Mouse (Mus musculus): ENCODE data around the gene Klhl29. TPM values are rescaled to one million over a fixed set of nuclear protein-coding genes. Genes with fewer than 3 reads are reported as not detected.

Klhl29 gene
- total RNA-seq, 1 experiment from 2014 or later, result 18.2 TPM

DNA sequence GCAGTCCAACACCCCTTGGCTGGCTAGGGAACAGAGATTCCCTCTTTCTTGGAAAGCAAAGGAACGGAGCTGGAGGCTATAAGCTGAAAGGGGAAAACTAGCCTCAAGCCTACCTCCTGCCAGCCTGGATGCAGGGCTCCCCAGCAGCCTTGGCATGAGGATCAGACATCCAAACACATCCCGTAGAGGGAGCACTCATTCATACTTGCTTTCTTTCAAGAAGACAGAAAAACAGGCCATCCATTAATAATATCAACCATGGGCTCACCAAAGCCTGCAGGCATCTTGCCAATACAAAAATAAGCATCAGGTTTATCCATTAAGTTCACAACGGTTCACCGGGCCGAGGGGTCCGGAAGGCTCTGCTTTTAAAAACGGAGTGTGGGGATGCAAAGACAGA, 79.1 kb downstream of the Klhl29 start:
- DNase-seq, result no peak

DNA sequence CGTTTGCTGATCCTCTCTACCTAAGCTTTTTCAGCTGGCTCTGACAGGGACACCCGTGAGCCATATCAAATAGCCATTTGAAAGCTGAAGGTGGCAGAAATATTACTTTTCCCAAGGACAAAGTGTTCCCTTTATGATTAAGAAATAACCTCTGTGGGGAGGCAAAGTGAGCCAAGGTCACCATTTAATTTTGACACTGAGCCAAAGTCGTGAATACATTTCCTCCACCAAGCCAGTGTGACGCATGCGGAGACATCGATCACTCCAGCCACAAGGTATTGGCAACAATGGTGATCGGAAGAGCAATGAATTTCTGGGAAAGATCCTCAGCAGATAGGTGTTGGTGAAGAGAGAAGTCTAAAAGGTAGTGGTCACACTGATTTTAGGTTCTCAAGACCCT, 83.2 kb downstream of the Klhl29 start:
- peak; percentile 28 for DNase-seq

DNA sequence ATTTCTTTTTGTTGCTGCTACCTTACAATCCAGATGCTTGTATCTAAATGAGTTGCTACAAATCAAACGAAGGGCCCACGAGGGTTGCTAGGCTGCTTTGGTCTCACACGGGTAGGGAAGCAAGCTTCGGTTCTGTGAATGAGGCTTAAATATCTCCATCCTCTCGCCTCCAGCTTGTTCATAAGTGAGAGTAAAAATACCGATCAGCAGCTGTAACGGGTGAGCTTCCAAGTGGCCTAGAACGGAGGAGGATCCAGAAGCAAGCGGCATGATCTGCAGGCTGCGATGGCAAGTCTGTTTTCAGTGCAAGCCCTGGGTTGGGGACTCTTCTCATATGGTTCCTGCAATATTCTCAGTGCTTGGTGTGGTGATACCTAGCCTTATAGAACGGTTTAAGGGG, 89.9 kb downstream of the Klhl29 start:
- no peak for DNase-seq

DNA sequence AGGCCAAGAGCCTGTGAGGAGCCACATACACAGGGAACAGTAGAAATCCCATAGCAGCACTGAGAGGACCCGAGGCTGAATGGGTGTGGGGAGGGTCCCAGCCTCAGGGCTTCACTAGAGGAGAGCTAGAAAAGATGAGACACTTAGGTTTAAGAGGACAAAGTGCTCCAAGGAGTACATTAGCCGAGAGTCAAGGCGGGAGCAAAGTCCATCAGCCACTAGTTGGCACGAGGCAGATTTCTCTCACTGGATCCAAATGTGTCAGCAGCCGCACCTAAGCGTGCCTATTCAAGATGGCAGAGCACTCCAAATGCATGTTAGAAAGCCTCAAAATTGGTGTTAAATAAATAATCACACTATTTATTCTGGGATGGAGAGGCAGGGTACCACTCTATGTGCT, 90.5 kb downstream of the Klhl29 start:
- DNase-seq, result no peak

DNA sequence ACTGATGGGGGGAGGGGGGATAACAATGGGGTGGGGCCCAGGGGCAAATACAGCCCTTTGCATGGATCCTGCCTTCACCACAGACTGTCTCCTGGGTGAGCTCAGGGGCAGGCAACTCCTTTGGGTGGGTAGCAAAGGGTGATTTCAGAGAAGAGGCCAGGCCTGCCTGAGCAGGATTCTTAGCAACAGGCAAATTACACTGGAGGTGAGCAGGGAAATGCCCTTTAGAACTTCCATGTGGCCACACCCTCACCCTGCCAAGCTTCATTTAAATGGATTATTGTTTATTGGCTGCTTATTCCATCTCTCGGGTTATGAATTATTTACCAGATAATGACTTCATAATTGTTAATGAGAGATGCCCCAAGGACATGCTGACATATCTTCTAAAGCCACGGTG, 91.8 kb downstream of the Klhl29 start:
- no peak for DNase-seq

DNA sequence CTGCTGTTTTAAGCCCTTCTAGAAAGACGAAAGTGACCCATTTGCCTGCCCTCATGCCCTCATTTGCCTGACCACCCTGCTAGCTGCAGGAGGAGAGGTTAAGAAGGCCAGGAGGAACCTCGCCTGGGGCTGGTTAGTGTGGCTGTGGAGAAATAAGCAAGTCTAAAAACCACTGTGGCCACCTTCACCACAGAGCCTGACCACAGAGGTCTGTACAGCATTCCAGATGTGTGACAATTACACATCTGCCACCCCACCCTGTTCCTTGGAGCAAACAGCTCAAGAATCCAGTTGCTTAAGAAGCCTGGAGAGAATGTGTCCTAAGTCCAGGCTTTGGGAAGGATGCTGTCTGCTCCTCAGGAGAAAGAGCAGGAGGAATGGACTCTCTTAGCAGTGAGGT, 92.9 kb downstream of the Klhl29 start:
- DNase-seq, result no peak

DNA sequence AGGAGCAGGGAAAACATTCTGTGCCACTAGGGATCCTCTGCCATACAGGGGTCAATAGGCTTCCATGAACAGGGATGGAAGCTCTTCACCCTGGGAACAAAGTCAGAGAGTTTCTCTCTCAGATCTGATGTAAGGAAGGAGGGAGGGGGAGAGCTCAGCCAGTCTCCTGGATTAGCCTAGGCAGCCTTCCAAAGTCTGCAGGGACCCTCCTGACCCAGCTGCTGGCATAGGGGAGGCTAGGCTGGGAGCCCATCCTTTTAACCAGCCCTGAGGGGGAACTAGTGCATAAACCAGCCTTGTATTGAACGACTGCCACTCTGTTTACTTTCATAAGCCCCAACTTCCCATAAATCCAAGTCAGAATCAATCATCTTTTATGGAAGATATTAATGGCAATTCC, 95.6 kb downstream of the Klhl29 start:
- DNase-seq, result no peak

DNA sequence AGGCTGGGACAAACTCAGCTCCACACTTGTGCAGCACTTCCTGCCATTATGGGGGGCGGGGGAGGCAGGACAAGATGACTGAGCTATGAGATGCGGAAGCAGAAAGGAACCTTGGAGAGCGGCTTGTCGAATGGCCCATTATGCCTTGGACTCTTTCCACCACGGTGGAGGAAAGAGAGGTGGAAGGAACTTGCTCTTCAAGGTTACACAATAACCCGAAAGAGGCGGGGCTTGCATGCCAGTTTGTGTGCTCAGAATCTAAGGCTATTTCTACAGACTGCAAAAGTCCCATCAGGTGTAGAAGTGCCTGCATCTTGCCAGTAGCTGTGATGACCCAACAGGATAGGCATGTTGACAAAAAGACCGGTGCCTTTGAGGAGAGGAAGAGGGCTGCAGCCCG, 98.5 kb downstream of the Klhl29 start:
- DNase-seq, result peak; percentile 26

DNA sequence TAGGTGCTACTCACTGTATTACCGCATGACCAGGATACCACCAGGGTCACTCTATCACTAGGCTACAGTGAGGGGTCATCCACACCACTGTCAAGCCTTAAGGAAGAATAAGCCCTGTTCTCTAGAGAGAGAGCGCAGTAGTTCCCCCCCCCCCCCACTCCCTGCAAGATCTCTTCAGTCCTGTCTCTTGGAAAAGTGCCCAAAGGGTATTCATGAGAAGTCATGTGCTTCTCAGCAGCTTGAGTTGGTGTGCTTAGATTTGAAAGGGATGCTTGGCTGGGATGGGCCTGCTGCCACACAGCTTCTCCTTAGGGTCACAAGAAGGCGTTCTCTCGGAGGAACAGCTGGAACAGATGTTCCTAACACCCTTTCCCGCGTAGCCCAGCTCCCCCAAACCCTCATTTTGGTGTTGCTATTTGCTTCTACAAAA, 100.0 kb downstream of the Klhl29 start:
- no peak for DNase-seq

DNA sequence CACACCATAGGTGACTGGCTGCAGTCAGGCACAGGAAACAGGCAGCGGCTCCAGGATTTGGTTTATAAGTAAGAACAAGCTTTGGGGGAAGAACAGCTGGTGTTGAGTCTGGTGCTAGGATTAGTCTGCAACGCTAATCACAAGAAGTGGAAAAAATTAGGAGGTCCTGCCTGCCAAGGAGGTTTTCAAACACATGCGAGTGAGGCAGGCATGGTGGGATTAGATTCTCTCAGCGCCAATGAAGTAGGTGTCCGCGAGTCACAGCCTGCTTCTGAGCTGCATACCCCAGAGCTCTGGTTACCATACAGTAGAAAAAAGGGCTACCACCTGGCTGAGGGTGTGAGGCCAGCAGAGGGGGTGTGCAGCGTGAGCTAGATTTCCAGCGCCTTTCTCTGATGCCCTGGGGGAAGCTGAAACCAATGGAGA, 101.0 kb downstream of the Klhl29 start:
- no peak for DNase-seq

DNA sequence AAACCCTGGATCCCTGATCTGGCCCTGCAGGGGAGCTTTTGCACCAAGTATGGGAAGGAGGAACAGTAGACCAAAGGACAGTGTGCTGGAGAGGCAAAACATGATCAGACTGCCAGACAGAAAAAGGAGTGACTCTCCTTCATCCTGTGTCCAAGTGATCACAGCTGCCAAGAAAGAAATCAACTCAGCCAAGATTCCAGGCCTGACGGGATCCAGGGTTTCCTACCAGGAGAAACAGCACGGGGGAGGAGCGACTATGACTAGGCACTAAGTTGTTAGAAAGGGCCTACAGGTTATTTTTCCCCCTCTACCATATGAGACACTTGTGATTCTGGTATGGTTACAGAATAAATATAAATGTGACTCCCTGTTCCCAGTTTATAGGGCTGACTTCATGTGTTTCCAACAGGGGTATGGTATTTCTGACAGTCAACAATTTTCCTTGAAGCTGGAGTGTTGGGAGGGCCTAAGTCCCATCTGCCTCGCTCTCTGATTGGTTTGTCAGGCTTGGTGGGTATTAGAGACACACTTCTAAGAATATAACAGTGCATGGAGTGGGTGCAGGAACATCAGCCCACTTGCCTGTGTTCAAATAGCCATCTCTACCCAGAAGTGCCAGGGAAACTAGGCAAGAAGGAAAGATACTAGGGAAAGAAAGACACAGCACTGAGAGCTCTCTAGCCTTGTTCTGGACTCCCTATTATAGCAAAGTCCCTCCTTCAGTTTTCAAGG, 102.0 kb downstream of the Klhl29 start:
- no peak for DNase-seq

DNA sequence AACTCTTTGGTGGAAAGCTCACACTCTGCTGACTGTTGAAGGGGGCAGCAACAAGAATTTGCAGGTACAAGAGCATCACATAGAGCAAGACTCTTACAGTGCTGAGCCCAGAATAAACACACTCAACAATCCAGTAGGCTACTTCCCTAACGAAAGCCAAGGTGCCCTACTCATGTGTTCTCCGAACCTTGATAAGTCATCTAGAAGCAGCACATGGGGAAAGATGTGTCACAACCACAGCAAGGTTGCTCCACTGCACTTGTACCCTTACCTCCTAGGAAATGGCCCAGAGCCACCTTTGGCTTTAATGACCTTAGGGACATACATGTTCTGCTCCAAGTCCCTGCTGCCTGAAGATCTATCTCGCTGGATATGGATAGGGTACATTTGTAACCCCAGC, 105.0 kb downstream of the Klhl29 start:
- DNase-seq, result no peak

DNA sequence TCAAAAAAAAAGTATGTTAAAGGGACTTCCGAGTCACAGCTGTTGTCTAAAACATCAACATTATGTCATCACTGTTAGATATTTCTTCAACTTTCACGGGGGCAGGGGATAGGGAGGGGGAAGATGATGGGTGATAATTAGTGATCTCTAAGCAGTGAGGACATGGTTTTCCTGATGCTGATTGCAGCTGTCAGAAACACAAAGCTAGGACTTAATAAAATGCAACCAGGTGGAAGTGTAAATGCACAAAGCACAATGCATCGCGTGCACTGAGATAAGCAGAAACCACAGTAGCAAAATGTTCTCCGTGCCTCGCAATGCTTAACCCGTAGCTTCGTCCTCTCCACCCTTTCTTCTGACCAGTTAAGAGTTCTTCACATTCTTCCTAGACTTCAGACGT, 105.5 kb downstream of the Klhl29 start:
- no peak for DNase-seq

DNA sequence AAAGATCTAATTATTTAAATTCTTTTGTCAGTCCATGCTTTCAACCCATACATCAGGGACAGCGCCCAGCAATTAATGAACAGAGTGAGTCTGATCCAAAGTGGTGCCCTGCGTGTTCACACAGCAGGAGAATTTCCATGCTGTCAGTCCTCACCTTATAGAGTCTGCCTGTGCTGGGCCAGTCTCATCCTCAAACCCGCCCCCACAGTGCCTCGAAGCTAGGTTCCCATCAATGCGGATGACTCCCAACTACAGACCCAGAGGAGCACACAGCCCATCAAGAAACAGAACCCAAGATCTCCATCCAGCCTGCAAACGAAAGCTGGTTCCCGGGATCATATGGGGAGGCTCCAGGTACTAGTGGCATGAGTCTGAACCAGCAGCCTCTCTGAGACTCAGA, 106.4 kb downstream of the Klhl29 start:
- DNase-seq, result no peak

DNA sequence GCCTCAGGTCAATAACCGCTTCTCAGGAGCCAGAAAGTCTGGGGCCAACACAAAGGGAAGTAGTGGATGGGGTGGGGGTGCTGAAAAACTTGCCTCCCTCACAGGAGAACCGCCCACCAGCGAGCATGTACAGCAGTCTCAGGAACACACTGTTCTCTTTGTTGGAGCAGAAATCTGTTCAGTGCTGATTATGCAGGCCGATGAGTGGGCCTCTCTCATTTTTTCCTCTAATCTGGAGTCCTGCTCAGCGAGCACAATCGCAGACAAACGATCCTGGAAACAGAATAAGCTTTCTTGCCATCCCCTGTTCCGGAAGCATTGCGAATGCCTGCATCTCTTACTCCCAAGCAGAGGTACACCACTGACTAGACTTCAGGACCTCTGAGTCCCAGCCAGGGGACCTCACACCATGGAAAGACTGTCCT, 107.3 kb downstream of the Klhl29 start:
- DNase-seq, result no peak

DNA sequence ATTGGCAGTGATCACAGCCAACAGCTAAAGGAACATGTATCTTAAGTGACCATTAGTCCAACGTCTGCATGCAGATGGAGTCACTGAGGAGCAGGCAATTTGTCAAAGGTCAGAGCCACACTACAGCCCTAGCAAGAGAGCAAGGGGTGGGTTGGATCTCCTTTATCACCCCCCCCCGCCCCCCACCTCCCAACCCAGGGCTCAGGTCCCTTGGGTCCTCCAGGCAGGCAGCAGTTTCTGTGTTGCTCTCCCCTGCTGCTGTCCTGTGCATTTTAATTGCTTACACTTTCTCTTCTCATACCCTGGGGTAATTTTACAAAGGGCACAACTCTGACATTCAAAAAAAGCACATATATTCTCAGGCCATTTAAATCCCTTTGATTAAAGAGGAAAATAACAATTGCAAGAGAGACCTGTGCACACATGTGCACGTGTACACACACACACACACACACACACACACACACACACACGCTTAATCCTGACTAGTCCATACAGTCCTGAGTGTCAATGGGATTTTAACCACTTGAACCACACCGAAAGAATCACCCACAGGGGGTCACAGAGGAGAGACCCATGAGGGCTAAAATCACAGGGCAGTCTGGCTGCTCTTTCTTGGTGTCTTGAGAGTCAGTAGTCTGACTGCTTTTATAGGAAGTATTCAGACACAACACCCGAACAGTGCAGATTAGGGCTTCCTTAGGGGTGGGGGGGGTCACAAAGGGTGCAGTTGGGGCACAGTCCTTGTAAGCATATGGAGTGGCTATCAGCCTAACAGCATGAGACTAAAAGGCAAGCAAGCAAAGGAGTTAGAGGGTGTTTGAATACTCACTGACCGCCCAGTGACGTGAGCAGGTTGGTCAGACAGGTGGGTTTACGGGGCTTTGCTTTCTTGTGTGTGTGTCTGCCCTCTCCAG, 108.0 kb downstream of the Klhl29 start:
- no peak for DNase-seq

DNA sequence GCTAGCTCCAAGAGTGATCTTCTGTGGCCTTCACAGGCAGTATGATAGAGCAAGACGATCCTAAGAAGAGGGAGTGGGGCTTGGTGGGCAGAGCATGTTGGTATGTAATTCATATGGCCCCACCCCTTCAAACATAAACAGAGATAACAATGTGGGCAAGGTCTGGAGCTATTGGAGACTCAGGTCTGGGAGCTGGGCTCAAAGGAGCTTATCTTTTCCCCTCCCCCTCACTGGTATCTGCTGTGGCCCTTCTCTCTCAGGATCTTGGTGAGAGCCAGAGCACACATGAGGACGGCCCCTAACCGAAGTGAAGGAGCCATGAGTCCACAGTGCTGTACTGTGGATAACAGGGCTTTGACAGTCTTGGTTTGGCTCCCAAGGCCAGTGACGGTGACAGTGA, 108.7 kb downstream of the Klhl29 start:
- no peak for DNase-seq

DNA sequence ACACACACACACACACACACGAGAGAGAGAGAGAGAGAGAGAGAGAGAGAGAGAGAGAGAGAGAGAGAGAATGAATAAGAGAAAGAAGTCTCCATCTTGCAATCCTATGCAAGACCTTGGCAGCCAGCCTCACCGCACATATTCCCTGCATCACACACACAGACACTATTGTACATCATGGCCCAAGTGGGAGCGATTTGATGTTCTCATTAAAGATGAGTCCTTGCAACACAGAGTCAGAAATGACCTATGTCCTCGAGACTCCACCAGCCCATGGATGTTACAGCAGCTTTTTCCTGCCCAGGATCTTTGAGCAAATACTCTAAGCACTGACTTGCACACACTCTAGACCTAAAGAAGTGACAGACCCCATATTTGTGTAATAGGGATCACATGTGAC, 114.0 kb downstream of the Klhl29 start:
- DNase-seq, result no peak

DNA sequence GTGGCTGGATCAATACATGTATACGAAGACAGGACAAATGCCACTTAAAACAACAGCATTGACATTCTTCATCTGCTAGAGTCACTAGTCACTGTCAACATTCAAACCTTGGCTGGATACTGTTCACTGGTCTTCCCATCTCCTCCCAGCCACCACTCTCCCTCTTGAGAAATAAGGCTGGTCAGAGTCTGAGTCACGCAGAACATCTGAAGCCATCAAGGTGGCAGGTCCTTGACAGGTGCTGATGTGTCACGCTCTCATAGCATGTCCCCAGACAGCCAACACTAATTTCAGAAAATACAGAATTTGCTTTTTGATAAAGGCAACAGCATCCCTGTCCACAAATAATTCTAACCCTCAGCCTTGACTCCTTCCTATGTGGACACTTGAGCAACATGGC, 116.7 kb downstream of the Klhl29 start:
- DNase-seq, result no peak

DNA sequence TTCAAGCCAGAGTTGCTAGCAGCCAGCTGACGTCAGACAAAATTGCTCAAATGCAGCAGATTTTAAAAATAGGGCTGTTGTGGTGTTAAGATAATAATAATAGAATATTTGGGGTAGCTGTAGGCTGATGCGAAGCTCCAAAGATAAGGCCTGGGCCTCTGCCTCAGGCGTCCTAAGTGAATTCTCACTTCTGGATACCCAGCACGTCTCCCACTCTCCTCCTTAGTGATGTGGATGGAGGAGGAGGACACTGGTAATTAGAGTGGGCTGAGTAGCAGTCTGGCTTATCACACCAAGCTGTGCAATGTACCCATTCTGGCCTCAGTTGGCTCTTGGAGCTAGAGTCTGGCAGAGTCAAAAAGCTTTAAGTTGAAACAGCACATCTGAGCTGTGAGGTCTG, 118.3 kb downstream of the Klhl29 start:
- DNase-seq, result no peak

DNA sequence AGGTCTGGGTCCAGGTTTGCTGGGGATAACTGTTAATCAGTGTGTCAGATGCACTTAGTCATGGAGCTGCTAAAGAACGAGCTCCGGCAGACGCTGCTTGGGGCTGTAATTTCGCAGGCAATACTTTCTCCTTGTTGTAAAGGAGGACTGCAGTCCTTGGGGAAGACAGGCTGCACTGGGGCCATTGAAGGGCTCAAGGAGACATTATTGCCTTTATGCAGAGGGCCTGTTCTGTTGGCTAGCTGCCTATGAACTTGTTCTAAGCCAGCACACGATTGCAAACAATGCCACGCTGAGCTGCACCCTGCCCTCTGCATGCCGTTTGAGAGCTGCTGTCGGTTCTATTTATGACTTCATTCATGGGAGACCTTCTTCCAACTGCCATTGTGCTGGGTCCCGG, 120.4 kb downstream of the Klhl29 start:
- no peak for DNase-seq

DNA sequence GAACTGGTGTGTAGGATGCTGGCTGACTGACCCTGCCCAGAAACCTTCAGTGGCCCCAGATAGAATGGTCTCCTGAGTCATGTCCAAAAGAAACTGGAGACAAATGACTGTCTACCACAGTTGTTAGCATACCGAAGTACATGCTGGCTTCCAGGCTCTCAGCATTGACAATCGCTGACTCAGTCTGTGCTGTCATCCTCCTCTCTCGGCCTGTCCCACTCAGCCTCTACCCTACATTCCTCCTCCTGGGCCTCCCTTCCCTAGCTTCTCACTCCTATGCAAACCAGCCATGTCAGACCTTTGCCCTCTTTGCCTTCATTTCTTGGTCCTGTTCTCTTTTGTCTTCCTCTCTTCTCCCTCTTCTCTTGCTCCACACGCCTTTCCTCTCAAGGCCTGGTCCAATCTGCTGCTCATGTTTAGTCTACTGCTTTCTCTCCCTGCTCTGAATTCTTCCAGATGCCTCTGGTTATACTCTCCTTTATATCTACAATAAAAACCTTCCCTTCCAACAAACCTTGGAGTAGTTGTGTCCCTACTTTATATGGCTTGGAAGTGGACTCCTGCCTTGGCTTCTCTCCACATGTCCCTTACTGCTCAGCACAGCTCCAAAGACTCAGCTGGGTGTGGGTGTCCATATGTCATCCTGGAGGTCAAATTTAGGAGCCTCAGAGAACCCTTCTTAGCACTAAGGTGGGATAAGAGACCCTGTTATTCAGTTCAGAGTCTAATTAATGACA, 121.1 kb downstream of the Klhl29 start:
- DNase-seq, result no peak

All from adrenal gland, postnatal 25 days (tissue).